Mouse (Mus musculus) ES-E14 (cell line): ENCODE data around the gene St8sia1. TPM values are rescaled to one million over a fixed set of nuclear protein-coding genes. Genes with fewer than 3 reads are reported as not detected.
"Not testable (repeated sequence)": the region's sequence is repeated elsewhere in the genome, so short reads cannot be mapped to it uniquely, and the experiment has no call there.

Experiments
- DNase-seq: peaks from one replicate; pipeline ENCODE4 v3.0.0-alpha.2; 2013; ENCODE audit warnings: low read depth, low spot score
- H3K27ac ChIP-seq: 2 replicates; pipeline ENCODE4 v1.5.1; 2012; ENCODE audit warnings: low read depth, mild to moderate bottlenecking, low read length, moderate library complexity, mixed read lengths; ENCODE audit not compliant: poor library complexity, insufficient read depth, severe bottlenecking
- H3K36me3 ChIP-seq: 2 replicates; pipeline ENCODE4 v1.6.1; 2012; ENCODE audit warnings: mild to moderate bottlenecking, low read length, moderate library complexity, mixed read lengths; ENCODE audit not compliant: control insufficient read depth, poor library complexity, insufficient read depth, severe bottlenecking
- H3K4me1 ChIP-seq, 2 experiments: fragments of 150-350 bp in 1 of 2; sonication (generic) in 1 of 2; 2 replicates each; pipeline ENCODE4 v1.6.1; 2012; ENCODE audit warnings: low read length in 2 of 2, mild to moderate bottlenecking in 1 of 2, mixed read lengths in 1 of 2; ENCODE audit not compliant: control insufficient read depth in 2 of 2, insufficient read depth in 2 of 2, poor library complexity in 1 of 2
- H3K4me3 ChIP-seq, 2 experiments: fragments of 150-350 bp in 1 of 2; sonication (generic) in 1 of 2; 2 replicates each; pipeline ENCODE4 v1.5.1; 2012; ENCODE audit warnings: low read length in 2 of 2, low read depth in 1 of 2, mild to moderate bottlenecking in 1 of 2, mixed read lengths in 1 of 2; ENCODE audit not compliant: insufficient read depth in 1 of 2, poor library complexity in 1 of 2, severe bottlenecking in 1 of 2
- H3K9ac ChIP-seq: 2 replicates; pipeline ENCODE4 v1.6.1; 2012; ENCODE audit warnings: low read depth, mild to moderate bottlenecking, low read length, mixed read lengths; ENCODE audit not compliant: poor library complexity, insufficient read depth, severe bottlenecking
- H3K9me3 ChIP-seq: fragments of 150-350 bp; sonication (generic); 2 replicates; pipeline ENCODE4 v1.6.1; 2012; ENCODE audit warnings: low read depth, mild to moderate bottlenecking, low read length; ENCODE audit not compliant: control insufficient read depth, insufficient read depth
- CHD2 ChIP-seq: IDR thresholded peaks from 2 replicates; pipeline ENCODE4 v1.6.1; 2014; ENCODE audit warnings: mild to moderate bottlenecking, low read depth, low read length, inconsistent platforms
- HCFC1 ChIP-seq: IDR thresholded peaks from 2 replicates; pipeline ENCODE4 v1.6.1; 2012; ENCODE audit warnings: low read length, inconsistent platforms, borderline replicate concordance; ENCODE audit not compliant: insufficient read depth
- MAFK ChIP-seq: IDR thresholded peaks from 2 replicates; pipeline ENCODE4 v1.6.1; 2014; ENCODE audit warnings: mild to moderate bottlenecking, low read depth, low read length, inconsistent platforms; ENCODE audit not compliant: insufficient read depth
- ZC3H11A ChIP-seq: IDR thresholded peaks from 2 replicates; pipeline ENCODE4 v1.6.1; 2012; ENCODE audit warnings: low read depth, mild to moderate bottlenecking, inconsistent platforms, low read length, borderline replicate concordance
- ZNF384 ChIP-seq: IDR thresholded peaks from 2 replicates; pipeline ENCODE4 v1.6.1; 2012; ENCODE audit warnings: low read depth, low read length, inconsistent platforms
- in situ Hi-C, 2 experiments: fragments of 600-800 bp; cut with MboI; formaldehyde crosslinking; loops; one replicate each; pipeline ENCODE4 v1.15.1; 2025; ENCODE audit warnings: low sequenced_read_pairs in 2 of 2, inconsistent platforms in 1 of 2; ENCODE audit not compliant: unreplicated experiment in 2 of 2
- total RNA-seq: library from RNA; depleted of rRNA; stranded (reverse); fragments of 300-350 nt; gene quantifications from 2 replicates; pipeline ENCODE4 v1.2.3, GENCODE M21; 2012; rRNA removed

Gene St8sia1
- 8.2 and 10.1 TPM in 2 replicates for total RNA-seq

DNA sequence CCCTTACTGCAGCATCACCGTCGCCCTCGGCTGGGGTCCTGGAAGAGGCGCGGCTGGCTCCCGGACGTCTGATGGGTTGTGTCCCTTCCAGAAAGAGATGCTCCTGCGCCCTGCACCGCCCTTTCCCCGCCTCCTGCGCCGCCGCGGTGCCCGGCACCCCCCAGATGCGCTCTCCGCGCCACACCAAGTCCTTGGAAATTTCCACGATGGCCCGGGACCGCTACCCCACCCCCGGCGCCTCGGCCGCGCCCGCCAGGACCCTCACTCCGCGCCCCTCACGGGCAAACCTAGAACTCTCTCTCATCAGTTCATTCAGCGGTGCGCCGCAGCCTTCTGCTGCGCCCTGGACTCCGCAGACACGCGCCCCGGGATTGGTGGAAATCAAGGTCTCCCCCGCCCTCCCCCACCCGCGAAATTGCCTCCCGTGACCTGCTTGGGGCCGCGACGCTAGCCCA, at the start of gene St8sia1:
St8sia1 (minus strand) TSS at position 377 of the 455 bp plus-strand sequence.
- TF ChIP-seq MAFK (no peak), HCFC1 (no peak), ZC3H11A (no peak), ZNF384 (no peak), CHD2 (no peak)
- Histone ChIP-seq H3K27ac (peak within 1 kb of the TSS; percentile 42; the same call in 1 of the 2 replicates), H3K4me3 (peak within 1 kb of the TSS; percentile 67 to 74), H3K36me3 (no peaks in the 10 kb centered on the region), H3K9ac (peak within 1 kb of the TSS; percentile 68), H3K9me3 (no peaks in the 10 kb centered on the region), H3K4me1 (0 out of 4 replicates have a peak, but pooled peaks cover 2 to 3% of the 10 kb centered on the region in 2 experiments)
- in situ Hi-C loops: no loop called here
- DNase-seq: no peak

GRCm38 (mm10) chr6:143012513-143013215, 48.4 kb upstream of the St8sia1 start:
- H3K4me3 ChIP-seq: no peak overlapping the region
- H3K4me1 ChIP-seq: peaks cover 6 to 10% of the 10 kb centered on the region in 2 experiments
- no peak overlapping the region for H3K9ac ChIP-seq
- peaks cover 18% of the 10 kb centered on the region for H3K36me3 ChIP-seq
- no peaks in the 10 kb centered on the region for H3K9me3 ChIP-seq
- H3K27ac ChIP-seq: no peak overlapping the region
- TF ChIP-seq ZC3H11A: no peak
- TF ChIP-seq CHD2: no peak
- no peak for TF ChIP-seq HCFC1
- TF ChIP-seq ZNF384: no peak
- TF ChIP-seq MAFK: no peak
- in situ Hi-C loops: no loop called here
- no peak for DNase-seq

GRCm38 (mm10) chr6:143008865-143009264, 44.6 kb upstream of the St8sia1 start:
- Histone ChIP-seq H3K9ac (no peak overlapping the region), H3K4me3 (no peak overlapping the region), H3K4me1 (peaks cover 7 to 12% of the 10 kb centered on the region in 2 experiments), H3K36me3 (peaks cover 12% of the 10 kb centered on the region), H3K27ac (no peak overlapping the region), H3K9me3 (no peaks in the 10 kb centered on the region)
- in situ Hi-C loops: no loop called here
- TF ChIP-seq CHD2: no peak
- TF ChIP-seq ZC3H11A: no peak
- no peak for TF ChIP-seq ZNF384
- TF ChIP-seq MAFK: no peak
- TF ChIP-seq HCFC1: no peak
- DNase-seq: peak; percentile 47

DNA sequence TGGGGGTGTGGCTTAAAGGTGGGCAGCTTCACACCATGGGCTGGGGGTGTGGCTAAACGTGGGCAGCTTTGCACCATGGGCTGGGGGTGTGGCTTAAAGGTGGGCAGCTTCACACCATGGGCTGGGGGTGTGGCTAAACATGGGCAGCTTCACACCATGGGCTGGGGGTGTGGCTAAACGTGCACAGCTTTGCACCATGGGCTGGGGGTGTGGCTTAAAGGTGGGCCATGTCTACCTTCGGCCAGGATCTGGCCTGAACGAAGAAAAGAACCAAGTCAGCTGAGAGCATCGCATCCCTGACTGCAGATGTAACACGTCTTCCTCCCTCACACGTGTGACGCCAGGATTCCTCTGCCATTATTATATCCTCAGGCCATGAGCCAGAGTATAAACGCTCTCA, 41.0 kb upstream of the St8sia1 start:
- H3K27ac ChIP-seq, H3K9ac ChIP-seq, H3K36me3 ChIP-seq, H3K9me3 ChIP-seq, H3K4me3 ChIP-seq, DNase-seq, in situ Hi-C loops, H3K4me1 ChIP-seq: not testable (repeated sequence)

DNA sequence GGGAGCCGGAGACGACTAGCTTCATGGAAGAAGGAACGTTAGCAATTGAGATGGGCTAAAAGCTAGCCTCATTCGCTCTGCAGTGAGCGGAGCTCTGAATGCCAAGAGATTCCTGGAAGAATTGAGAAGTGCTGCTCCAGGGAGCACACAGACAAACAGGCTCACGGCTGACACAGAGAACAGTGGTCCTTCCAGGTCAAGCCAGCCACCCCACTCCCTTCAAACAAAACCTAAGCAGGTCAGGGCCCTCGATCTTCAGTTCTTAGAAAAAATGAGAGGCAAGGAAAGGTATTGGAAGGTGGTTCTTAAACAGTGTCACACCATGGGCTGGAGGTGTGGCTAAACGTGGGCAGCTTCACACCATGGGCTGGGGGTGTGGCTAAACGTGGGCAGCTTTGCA, 40.5 kb upstream of the St8sia1 start:
- TF ChIP-seq ZC3H11A (no peak), HCFC1 (no peak), MAFK (no peak), CHD2 (no peak), ZNF384 (no peak)
- no peaks in the 10 kb centered on the region for H3K36me3 ChIP-seq
- H3K9ac ChIP-seq: no peak overlapping the region
- peak overlapping the region in 1 of 2 experiments; percentile 19; a peak in 1 of 4 replicates for H3K4me3 ChIP-seq
- in situ Hi-C loops: no loop called here
- H3K27ac ChIP-seq: no peak overlapping the region
- no peak for DNase-seq
- H3K9me3 ChIP-seq: no peaks in the 10 kb centered on the region
- H3K4me1 ChIP-seq: peaks cover 7 to 8% of the 10 kb centered on the region in 2 experiments
